Mouse (Mus musculus): ENCODE measurements around the gene Auts2.

- TF ChIP-seq CHD2 (IDR thresholded peaks at IDR 0.05; ENCODE audit: low read length), result no peak
- no peak for TF ChIP-seq CTCF (conservative IDR thresholded peaks at IDR 0.05 in 1 of 2, IDR thresholded peaks at IDR 0.05 in 1 of 2; ENCODE audit: low read depth in 2 of 2, low read length in 2 of 2)
- TF ChIP-seq POLR2A (IDR thresholded peaks at IDR 0.05; ENCODE audit: low read depth, low read length), result no peak
- no peak for TF ChIP-seq EP300 (IDR thresholded peaks at IDR 0.05; ENCODE audit: low read length)
- no peak for TF ChIP-seq ZMIZ1 (IDR thresholded peaks at IDR 0.05; ENCODE audit: low read depth, low read length)
- no peak for TF ChIP-seq ZKSCAN1 (IDR thresholded peaks at IDR 0.05; ENCODE audit: borderline replicate concordance, low read depth, low read length)
- no peak for TF ChIP-seq UBTF (IDR thresholded peaks at IDR 0.05; ENCODE audit: low read depth, low read length)
- no peak for TF ChIP-seq ZC3H11A (IDR thresholded peaks at IDR 0.05; ENCODE audit: low read depth, low read length)
- TF ChIP-seq NRF1 (IDR thresholded peaks at IDR 0.05; ENCODE audit: low read depth, low read length), result no peak
- TF ChIP-seq BHLHE40 (IDR thresholded peaks at IDR 0.05; ENCODE audit: low read depth, low read length), result no peak
- TF ChIP-seq MYC (IDR thresholded peaks at IDR 0.05; ENCODE audit: low read depth, low read length), result no peak
- no peak for TF ChIP-seq GABPA (IDR thresholded peaks at IDR 0.05; ENCODE audit: insufficient replicate concordance, low read depth, low read length)
Measured at GRCm38 (mm10) chr5:132072356-132072755, 470.8 kb downstream of the Auts2 start.

Data from CH12.LX (cell line).